In the genomic region with DNA sequence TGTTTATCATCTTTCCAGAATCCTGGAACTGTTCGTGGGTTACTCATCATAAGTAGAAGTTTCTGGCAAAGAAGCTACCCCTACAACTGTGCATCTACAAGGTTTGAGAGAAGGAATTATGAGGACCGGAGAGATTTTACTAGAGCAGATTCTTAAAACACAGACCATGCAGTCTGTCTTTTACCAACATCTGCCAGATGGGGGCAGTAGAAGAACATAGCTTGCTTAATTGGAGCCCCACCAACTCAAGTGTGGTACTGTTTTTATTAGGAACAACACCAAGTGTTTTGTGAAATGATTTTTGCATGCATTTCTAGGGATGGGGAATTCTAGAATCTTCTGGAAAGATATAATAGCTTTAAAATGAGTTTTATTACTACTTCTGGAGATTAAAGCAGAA, we compare ENCODE assay signal across 8 mouse cellular contexts.
DNase-seq lines count a peak whose midpoint lies in the region.

No protein-coding gene starts in this region.

- DNase-seq in kidney, postnatal 14 days, result peak; percentile 59
- DNase-seq in kidney, adult 11 months, result no peak
- DNase-seq in NIH3T3 (ENCODE audit: low read depth), result peak; percentile 74
- peak; percentile 71 for DNase-seq in cerebellum, adult 9-10 months
- peak; percentile 38 to 72 for DNase-seq in frontal cortex, postnatal 14 days (ENCODE audit: low spot score in 2 of 2)
- peak; percentile 35 to 92 for DNase-seq in left cerebral cortex, adult 9 months (ENCODE audit: low spot score in 2 of 2)
- DNase-seq in retina, postnatal 1 day, result peak; percentile 62
- DNase-seq in spleen, adult 12 weeks (ENCODE audit: low spot score), result no peak

Comparison
In these comparisons a context has a peak if more than half of its experiments do, and no peak if none do; other contexts are left out.
1. DNase-seq: peak in kidney, postnatal 14 days (single experiment), NIH3T3 (single experiment), cerebellum, adult 9-10 months (single experiment), frontal cortex, postnatal 14 days (2 of 2), left cerebral cortex, adult 9 months (2 of 2) and retina, postnatal 1 day (single experiment); none in kidney, adult 11 months (single experiment) and spleen, adult 12 weeks (single experiment).